Mouse (Mus musculus): ENCODE measurements around the gene Tanc1.

- no peak for TF ChIP-seq CTCF (IDR thresholded peaks at IDR 0.05; ENCODE audit: low read depth, low read length)
- no peak for TF ChIP-seq TAL1 (conservative IDR thresholded peaks at IDR 0.05; ENCODE audit: low read depth, low read length)
- TF ChIP-seq GATA1 (IDR thresholded peaks at IDR 0.05; ENCODE audit: borderline replicate concordance, low read length): no peak
Observed at GRCm38 (mm10) chr2:59843156-59843555, 231.3 kb downstream of the Tanc1 start.

All from G1E (cell line).